Mouse (Mus musculus) liver, adult 2 months (tissue): ENCODE measurements around the gene Omt2a.
"Not testable (repeated sequence)": the region's sequence is repeated elsewhere in the genome, so short reads cannot be mapped to it uniquely, and the experiment has no call there.

ENCODE experiments used
- CTCF ChIP-seq: fragments of 200-500 bp; IDR thresholded peaks from 2 replicates; pipeline ENCODE4 v1.5.1; 2011; ENCODE audit warnings: low read depth, low read length, control low read depth
- POLR2A ChIP-seq: fragments of 200-500 bp; IDR thresholded peaks from 2 replicates; pipeline ENCODE4 v1.6.1; 2011; ENCODE audit warnings: low read length, control low read depth; ENCODE audit not compliant: insufficient read depth; ENCODE audit errors: extremely low read depth

- TF ChIP-seq POLR2A, CTCF: not testable (repeated sequence)
Observed at GRCm38 (mm10) chr9:78337050-78337449, 22.5 kb upstream of the Omt2a start.
